Mouse (Mus musculus) left cerebral cortex, postnatal 10 days (tissue): ENCODE data around the gene Nudcd3. TPM values are rescaled to one million over a fixed set of nuclear protein-coding genes. Genes with fewer than 3 reads are reported as not detected.
A peak's percentile ranks its signal among the peaks of the same experiment; 100 is the strongest.

Experiments used
- DNase-seq, 2 experiments: peaks; one replicate each; pipeline ENCODE4 v3.0.0; 2021 to 2022; ENCODE audit warnings: low spot score in 2 of 2, mixed read lengths in 1 of 2; ENCODE audit errors: extremely low spot score in 1 of 2
- intact Hi-C: fragments of 180-260 bp; cut with DNase I; formaldehyde crosslinking; loops from one replicate; pipeline ENCODE4 v1.15.1; 2025
- total RNA-seq, 2 experiments: library from RNA; stranded (reverse); gene quantifications; 2 replicates each; pipeline ENCODE4 v1.2.3; 2021

Nudcd3 gene
- 100 to 1,000 TPM; 125 to 131 TPM for total RNA-seq

- peak; percentile 89 to 92 for DNase-seq
- intact Hi-C loops: loop anchor here (5.0 kb wide), 1 partner anchor 62 kb away; no protein-coding TSS in a partner anchor
These were observed at the start of gene Nudcd3 for GRCm38 (mm10) chr11:6200087-6200569. Nudcd3 (minus strand) TSS chr11:6200415.

GRCm38 (mm10) chr11:6244707-6245106 is 44.5 kb upstream of the Nudcd3 start:
- intact Hi-C loops: no loop called here
- no peak for DNase-seq

DNA sequence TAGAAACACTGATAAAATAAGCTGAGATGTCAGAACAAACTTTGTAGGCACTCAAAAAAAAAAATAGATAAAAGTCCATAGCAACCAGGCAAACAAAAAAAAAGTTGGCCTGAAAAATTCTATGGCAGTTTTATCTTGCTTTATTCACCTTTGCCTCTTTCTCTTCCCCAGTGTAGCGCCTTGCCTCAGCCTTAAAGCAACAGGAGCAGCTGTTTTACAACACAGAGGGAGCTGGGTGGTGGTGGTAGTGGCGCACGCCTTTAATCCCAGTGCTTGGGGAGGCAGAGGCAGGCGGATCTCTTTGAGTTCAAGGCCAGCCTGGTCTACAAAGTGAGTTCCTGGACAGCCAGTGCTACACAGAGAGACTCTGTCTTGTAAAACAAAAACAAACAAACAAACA is 32.8 kb upstream of the Nudcd3 start:
- intact Hi-C loops: no loop called here
- no peak for DNase-seq

DNA sequence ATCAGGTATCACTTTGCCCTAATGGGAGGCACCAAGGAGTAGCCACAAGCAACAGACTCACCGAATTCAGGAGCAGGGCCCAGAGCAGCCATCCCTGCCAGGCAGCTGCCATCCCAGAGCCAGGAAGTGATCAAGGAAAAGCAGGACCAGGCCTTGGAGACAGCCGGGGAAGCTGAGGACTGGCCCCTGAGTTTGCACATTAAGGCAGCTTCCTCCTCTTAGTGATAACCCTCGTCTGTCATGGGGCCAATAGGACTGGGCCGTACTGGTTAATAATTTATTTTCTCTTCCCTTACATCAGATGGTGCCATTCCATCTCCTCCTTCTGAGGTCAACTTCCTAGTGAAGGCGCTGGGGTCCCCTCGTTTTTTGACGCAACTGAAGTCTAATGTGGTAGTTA is 29.8 kb upstream of the Nudcd3 start, which contains the start of gene Npc1l1:
TSS of gene Npc1l1 (minus strand) at position 132 of the 400 bp plus-strand sequence.
- no peak for DNase-seq
- intact Hi-C loops: no loop called here

DNA sequence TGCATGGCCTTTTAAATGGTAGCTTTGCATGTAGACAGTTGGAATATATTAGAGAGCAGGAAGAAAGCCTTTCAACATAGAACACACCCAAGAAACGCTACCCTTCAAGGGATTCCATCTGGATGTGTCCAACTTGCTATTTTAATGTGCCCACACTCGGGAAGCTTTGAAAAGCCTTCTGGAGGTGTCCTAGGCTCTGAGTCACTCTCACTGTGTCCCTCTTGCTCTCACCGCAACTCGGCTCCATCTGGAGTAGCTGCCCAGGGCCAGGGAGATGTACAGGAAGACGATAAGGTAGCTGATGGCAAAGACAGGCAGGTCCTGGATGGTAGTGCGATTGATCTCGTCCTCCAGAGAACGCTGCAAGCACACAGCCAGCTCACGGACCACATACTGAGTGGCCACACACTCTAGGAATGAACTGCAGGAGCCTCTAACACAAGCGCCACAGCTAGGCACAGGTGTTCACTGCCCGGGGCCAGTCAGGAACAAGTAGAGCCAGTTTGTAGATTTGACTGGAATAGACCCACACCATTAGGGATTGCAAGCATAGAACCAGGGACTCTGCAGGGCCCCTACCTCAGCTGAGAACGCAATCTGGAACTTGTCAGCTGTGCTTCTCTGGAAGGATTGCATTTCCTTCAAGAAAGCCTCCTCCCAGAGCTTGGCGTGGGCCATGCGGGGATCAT is 24.5 kb upstream of the Nudcd3 start:
- intact Hi-C loops: no loop called here
- no peak for DNase-seq

GRCm38 (mm10) chr11:6222187-6222586 is 22.0 kb upstream of the Nudcd3 start:
- intact Hi-C loops: no loop called here
- no peak for DNase-seq

DNA sequence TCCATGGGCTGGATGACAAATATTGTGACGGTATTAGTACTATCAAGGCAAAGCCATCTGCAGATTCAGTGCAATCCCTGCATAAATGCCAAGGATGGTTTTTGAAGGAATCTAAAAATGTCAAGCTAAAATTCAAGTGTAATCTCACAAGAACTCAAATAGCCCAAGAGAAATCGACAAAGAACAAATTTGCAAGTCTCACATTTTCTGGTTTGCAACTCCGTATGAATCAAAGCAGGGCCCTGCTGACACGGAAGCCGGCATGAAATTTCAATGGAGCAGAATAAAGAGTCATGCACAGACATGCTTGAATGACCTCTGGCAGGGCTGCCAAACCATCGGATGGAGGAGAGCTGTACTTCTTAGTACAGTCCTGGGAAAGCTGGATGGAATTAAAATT is 19.8 kb upstream of the Nudcd3 start:
- intact Hi-C loops: no loop called here
- peak in 1 of 2 experiments; percentile 18 for DNase-seq

DNA sequence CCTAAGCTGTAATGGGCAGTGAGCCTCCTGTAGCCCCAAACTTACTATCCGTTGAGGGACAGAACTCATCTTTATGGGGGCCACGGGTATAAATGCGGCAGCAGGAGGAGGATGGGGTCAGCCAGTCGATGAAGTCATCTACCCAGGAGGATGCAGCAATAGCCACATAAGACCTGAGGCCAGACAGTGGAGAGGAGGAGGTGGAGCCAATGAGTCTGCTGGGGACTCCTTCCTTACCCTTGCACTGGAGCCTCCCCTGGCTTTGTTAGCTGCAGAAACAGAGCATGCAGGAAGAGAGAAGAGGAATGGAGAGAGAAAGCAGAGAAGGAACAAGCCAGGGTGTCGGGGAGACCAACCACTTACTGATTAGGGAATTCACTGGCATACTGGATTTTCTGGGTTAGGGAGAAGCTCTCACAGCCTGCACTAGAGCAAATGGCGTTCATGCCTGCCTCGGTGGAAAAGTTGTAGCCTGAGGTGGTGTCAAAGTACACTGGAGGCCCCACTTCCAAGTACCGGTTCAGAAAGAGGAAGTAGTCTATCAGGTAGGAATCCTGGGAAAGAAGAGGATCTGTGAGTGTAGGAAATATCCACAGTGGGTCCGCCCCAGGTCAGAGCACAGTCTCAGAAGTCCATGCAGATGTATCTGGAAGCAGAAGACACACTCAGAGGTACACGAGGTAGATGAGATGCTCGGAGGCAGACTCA is 18.1 kb upstream of the Nudcd3 start:
- intact Hi-C loops: no loop called here
- no peak for DNase-seq

DNA sequence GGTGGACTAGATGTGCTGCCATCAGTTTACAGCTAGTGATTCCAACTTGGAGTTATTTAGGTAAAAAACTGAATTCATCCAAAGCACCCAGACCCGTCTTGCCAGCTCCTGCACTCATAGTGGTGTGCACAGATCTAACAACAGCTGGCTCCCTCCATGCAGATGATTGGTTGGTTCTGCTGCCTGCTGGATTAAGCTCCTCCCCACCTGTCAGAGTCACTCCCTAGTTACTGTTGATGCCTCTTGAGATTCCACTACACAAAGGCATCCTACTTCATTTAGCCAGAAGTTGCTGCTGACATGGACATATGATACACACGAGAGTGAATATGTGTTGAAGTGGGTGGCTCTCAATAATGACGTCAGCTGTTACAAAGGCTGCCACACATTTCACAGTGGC is 16.6 kb upstream of the Nudcd3 start:
- intact Hi-C loops: no loop called here
- DNase-seq: no peak

GRCm38 (mm10) chr11:6208158-6208557 is 7.9 kb upstream of the Nudcd3 start:
- intact Hi-C loops: no loop called here
- DNase-seq: no peak

DNA sequence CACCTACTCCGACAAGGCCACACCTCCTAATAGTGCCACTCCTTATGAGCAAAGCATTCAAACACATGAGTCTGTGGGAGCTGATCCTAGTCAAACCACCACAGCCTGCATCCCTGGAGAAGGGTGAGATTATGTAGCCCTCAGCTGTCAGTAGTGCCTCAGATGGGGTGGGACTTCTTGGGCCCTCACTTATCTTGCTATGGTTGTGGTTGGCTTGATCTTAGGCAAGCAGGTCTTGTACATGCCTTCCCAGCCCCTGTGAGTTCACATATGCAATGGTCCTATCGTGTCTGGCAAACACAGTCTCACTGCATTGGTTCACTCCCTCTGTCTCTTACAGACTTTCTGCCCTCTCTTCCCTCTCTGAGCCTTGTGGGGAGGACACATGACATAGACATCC is 6.9 kb upstream of the Nudcd3 start:
- DNase-seq: no peak
- intact Hi-C loops: no loop called here

DNA sequence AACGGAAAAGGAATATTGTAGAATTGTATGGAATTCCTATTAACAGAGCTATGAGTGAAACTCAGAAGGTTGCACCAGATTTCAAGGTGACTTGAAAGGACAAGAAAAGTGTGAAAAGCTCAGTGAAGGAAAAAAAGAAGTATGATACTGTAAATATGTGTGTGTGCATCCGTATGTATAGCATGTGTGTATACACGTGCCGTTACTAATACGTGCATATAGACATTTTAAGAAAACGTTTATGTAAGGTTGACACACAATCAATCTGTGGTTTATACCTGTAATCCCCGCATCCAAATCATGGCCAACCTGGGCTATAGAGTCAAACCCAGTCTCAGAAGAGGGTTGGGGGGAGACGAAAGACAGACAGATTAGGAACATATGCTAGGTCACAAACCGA is 355 bp upstream of the Nudcd3 start:
- intact Hi-C loops: loop anchor here (5.0 kb wide), 1 partner anchor 62 kb away; no protein-coding TSS in a partner anchor
- DNase-seq: no peak

DNA sequence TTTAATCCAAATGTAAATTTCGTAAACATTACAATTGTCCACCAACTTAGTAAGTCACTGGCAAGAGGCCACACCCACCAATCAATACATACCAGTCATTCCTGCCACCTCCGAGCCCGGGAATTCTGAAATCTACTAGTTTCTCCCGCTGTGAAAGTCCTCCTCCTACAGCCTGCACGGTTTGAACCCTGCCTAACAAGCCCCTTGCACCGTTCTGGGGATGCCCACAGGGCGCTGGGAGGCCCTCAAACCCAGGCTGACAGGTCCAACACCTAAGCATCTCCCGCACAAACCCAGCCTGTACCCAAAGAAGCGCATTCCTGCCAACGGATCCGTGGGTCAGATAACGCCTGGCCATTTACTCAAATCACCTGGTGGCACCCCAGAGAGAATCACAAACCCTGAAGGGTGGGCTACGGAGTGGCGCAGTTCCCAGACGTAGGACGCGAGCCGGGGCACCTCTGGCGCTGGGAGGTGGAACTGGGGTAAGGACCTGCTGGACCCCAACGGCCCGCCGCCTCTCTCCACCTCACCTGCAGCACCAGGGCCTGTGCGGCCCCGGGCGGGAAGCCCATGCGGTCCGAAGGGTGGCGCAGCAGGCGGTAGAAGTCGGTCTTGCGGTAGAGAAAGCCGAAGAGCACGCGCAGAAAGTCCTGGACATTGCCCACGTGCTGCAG is 667 bp downstream of the Nudcd3 start, which contains the start of gene A730071L15Rik:
TSS of gene A730071L15Rik (plus strand) at position 620 of the 677 bp plus-strand sequence.
- no peak for DNase-seq
- intact Hi-C loops: loop anchor here (5.0 kb wide), 1 partner anchor 63 kb away; no protein-coding TSS in a partner anchor

GRCm38 (mm10) chr11:6198449-6198848 is 1.8 kb downstream of the Nudcd3 start:
- DNase-seq: no peak
- intact Hi-C loops: no loop called here

DNA sequence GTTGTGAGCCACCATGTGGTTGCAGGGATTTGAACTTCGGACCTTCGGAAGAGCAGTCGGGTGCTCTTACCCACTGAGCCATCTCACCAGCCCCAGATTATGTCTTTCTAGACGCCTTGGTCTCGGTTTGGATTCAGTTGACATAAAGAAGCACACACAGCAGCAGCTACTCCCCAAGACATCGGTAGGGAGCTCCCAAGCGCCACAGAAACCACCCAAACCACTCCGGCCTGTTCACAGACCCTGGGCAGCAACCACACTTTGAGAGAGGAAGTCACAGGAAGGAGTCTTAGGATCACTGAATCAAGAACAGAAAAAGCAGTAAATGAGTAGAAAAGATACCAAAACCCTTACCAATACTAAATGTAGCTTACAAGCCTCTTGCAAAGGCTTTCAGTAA is 3.4 kb downstream of the Nudcd3 start:
- intact Hi-C loops: no loop called here
- no peak for DNase-seq

GRCm38 (mm10) chr11:6187878-6188277 is 12.3 kb downstream of the Nudcd3 start:
- intact Hi-C loops: loop anchor here (2.0 to 5.0 kb wide), 2 partner anchors 126 to 193 kb away; no protein-coding TSS in a partner anchor
- DNase-seq: peak; percentile 89 to 94

GRCm38 (mm10) chr11:6187399-6187798 is 12.8 kb downstream of the Nudcd3 start:
- DNase-seq: no peak
- intact Hi-C loops: loop anchor here (5.0 kb wide), 1 partner anchor 125 kb away; no protein-coding TSS in a partner anchor

DNA sequence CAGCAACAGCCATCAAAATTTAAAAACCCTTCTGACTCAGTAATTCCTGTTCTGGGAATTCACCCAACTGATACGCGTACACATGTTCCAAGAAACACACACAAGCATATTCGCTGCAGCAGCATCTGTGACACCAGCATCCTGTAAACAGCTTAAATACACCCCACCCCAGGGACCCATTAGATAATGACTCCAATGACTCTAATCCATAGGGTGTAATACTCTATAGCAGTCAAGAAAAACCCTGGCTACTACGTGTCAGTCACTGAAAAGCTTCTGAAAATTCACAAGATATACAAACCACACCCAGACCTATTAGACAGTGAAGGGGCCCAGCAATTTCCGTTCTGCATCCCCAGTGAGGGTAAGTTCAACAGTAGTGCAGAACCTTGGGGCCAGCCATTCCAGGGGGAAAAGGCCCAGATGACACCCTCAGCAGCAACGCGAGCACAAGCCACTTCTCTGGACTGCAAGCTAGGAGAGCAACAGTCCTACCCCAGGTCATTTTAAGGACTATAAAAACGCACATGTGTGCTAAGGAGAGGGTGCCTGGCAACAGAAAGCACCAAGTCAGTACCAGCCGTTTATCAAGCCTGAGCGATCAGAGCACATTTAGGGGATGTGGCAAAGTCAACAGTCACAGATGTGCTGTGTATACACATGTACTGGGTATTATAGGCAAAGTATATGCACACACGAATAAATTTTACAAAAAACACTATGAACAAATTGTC is 15.8 kb downstream of the Nudcd3 start:
- intact Hi-C loops: no loop called here
- no peak for DNase-seq

- intact Hi-C loops: no loop called here
- DNase-seq: no peak
These were observed 17.0 kb downstream of the Nudcd3 start for GRCm38 (mm10) chr11:6183246-6183645.
